Mouse (Mus musculus) embryonic facial prominence, embryonic 14.5 days (tissue): ENCODE results near the gene Ankrd34b. TPM values are rescaled to one million over a fixed set of nuclear protein-coding genes. Genes with fewer than 3 reads are reported as not detected.
A peak's percentile ranks its signal among the peaks of the same experiment; 100 is the strongest.

Experiments used
- ATAC-seq: fragments of 200-750 bp; cut with Nextera tagmentation; 2 replicates; pipeline ENCODE4 v1.8.0; 2017; ENCODE audit warnings: low read depth, moderate number of reproducible peaks, moderate TSS enrichment
- DNase-seq: peaks from one replicate; pipeline ENCODE4 v3.0.0-alpha.2; 2015; ENCODE audit warnings: low spot score
- H3K27ac ChIP-seq: fragments of 300-500 bp; sonication (generic); replicated peaks from 2 replicates; pipeline ENCODE4 v1.5.1; 2014; ENCODE audit warnings: low read depth, mild to moderate bottlenecking, low read length, moderate library complexity
- H3K27me3 ChIP-seq: fragments of 300-500 bp; sonication (generic); replicated peaks from 2 replicates; pipeline ENCODE4 v1.6.1; 2014; ENCODE audit warnings: low read length; ENCODE audit not compliant: control insufficient read depth, insufficient read depth
- H3K36me3 ChIP-seq: fragments of 300-500 bp; sonication (generic); 2 replicates; pipeline ENCODE4 v1.6.1; 2014; ENCODE audit warnings: low read length, mixed read lengths; ENCODE audit not compliant: control insufficient read depth, insufficient read depth
- H3K4me1 ChIP-seq: fragments of 300-500 bp; sonication (generic); 2 replicates; pipeline ENCODE4 v1.6.1; 2014; ENCODE audit warnings: antibody characterized with exemption, low read length; ENCODE audit not compliant: control insufficient read depth, insufficient read depth
- H3K4me2 ChIP-seq: fragments of 300-500 bp; sonication (generic); 2 replicates; pipeline ENCODE4 v1.6.1; 2014; ENCODE audit warnings: low read depth, mild to moderate bottlenecking, low read length, moderate library complexity, mixed read lengths
- H3K4me3 ChIP-seq: fragments of 300-500 bp; sonication (generic); 2 replicates; pipeline ENCODE4 v1.5.1; 2014; ENCODE audit warnings: low read depth, mild to moderate bottlenecking, low read length
- H3K9ac ChIP-seq: fragments of 300-500 bp; sonication (generic); 2 replicates; pipeline ENCODE4 v1.6.1; 2014; ENCODE audit warnings: low read depth, mild to moderate bottlenecking, low read length, moderate library complexity, mixed read lengths
- H3K9me3 ChIP-seq: fragments of 300-500 bp; sonication (generic); 2 replicates; pipeline ENCODE4 v1.6.1; 2016; ENCODE audit warnings: low read length; ENCODE audit not compliant: control insufficient read depth
- WGBS: fragments of 180-500 bp; shearing (Covaris S2); extraction: QIAGEN DNeasy Blood & Tissue Kit; methylation state at CpG from one replicate; pipeline ENCODE4 v1.1.7; 2014; 5-methylcytosine and 5-hydroxymethylcytosine counted together
- polyA plus RNA-seq: library from polyadenylated mRNA; unstranded; fragments of >200 nt; fragmentation: Nextera tagmentation; extraction: Ambion mirVana; gene quantifications from 2 replicates; pipeline ENCODE4 v1.2.1, GENCODE M21; 2014

Ankrd34b gene
- polyA plus RNA-seq, 1 experiment from 2014 or later = 0.14 TPM

DNA sequence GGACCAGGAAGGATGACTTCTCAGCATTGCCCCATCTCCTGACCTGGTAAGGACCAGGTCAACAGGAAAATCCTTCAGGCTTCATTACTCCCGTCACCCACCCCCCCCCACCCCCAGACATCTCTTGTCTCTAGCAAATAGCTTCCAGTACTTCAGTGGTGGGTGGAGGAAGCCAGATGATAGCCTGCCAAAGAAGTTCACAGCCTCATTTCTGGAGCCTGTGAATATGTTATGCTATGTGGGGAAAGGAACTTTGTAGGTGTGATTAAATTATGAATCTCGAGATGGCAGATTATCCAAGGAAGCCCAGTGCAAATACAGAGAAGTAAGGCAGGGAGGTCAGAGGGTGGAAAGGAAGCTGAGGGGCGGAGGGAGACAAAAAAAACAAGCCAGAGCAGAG is 2.0 kb upstream of the Ankrd34b start:
- no peak for ATAC-seq
- 42% methylated on average over 3 of the region's 3 CpGs for WGBS
- no peak overlapping the region for H3K27ac ChIP-seq

DNA sequence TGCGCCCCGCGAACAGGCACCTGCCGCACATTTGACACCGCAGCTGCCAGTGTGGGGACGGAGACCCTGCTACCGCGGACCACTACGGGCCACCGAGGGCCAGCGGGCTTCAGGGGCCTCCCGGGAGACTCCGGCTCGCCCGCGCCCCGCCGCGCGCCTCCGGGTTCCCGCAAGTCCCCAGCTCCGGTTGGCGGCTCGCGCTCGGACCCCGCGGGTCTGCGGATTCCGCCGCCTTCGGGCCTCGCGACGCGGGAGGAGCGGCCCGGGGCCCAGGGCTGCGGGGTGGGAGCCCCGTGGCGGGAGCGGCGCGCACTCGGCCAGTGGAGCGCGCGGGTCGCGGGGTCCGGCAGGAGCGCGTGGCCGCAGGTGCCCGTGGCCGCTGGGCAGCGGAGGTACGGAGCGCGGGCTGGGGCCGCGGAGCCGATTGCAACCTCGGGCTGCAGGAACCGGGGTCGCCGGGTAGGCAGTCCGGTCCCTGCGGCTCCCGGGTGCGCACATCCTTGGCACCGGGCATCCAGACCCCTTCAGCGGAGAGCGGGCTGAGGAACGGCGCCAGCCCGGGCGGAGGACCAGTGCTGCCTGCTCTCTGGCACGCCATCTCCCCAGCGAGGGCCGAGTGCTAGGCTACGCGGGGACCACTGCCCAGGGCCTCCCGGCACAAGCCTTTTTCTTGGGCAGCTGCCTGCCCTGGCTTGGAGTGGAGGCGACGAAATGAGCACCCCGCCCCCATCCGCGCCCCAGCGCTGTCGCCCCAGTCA is 777 bp downstream of the Ankrd34b start:
- Histone ChIP-seq H3K4me3 (peak overlapping the region; percentile 60), H3K4me2 (peak overlapping the region; percentile 99), H3K9me3 (no peaks in the 10 kb centered on the region), H3K4me1 (peaks cover 3% of the 10 kb centered on the region; the same call in 1 of the 2 replicates), H3K9ac (peak overlapping the region; percentile 58), H3K27me3 (peaks cover 68% of the 10 kb centered on the region), H3K36me3 (no peaks in the 10 kb centered on the region), H3K27ac (no peak overlapping the region)
- WGBS = under 1% methylated on average over 21 of the region's 92 CpGs
- ATAC-seq (peak; percentile 59), DNase-seq (peak; percentile 2)

More for the DNA sequence above, 2.0 kb upstream of the Ankrd34b start:
- Histone ChIP-seq H3K4me1 (peaks cover 3% of the 10 kb centered on the region; the same call in 1 of the 2 replicates), H3K9ac (no peak overlapping the region), H3K27me3 (peaks cover 61% of the 10 kb centered on the region), H3K36me3 (no peaks in the 10 kb centered on the region), H3K9me3 (no peaks in the 10 kb centered on the region), H3K4me3 (no peak overlapping the region), H3K4me2 (no peak overlapping the region)
- DNase-seq = no peak

DNA sequence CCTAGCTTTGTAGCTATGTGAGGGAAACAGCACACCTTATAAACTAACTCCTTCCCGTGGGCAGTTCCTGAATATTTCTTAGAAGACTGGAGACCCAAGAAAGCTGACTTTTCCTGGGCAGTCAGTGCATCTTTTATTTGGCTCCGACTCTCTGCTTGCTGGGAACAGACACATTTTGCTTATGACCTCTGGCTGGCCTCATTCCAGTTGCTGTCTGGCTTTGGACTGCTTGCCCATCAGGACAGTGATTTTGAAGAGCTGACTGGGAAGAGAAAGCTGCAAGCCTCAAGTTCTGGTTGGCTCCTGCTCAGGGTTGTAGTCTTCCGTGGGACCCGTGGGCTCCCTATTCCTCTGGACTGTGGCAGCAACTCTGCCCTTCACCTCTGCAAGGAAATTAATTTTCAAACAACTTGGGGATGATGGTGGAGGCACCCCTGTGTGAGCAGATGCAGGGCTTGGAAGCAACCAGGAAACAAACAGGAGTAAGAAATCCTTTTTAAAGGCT is 1.7 kb downstream of the Ankrd34b start:
- Histone ChIP-seq H3K27ac (no peak overlapping the region), H3K4me1 (peaks cover 3% of the 10 kb centered on the region; the same call in 1 of the 2 replicates), H3K4me3 (peak overlapping the region; percentile 60; the same call in 1 of the 2 replicates), H3K4me2 (peak overlapping the region; percentile 99; the same call in 1 of the 2 replicates), H3K27me3 (peaks cover 68% of the 10 kb centered on the region), H3K36me3 (no peaks in the 10 kb centered on the region), H3K9ac (no peak overlapping the region), H3K9me3 (no peaks in the 10 kb centered on the region)
- ATAC-seq (no peak), DNase-seq (no peak)
- WGBS = 50% methylated on average over 4 of the region's 4 CpGs

DNA sequence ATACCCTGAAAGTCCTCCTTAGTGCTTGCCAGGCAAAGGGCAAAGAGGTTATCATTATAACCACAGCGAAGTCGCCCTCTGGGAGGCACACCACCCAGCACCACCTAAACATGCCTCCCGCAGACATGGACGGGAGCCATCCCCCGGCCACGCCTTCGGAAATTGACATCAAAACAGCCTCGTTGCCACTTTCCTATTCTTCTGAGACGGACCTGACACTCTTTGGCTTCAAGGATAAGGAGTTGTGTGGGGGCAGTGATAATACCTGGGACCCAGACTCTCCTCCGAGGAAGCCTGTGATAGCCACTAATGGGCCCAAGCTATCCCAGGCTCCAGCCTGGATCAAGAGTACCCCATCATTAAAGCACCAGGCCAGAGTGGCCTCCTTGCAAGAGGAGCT is 13.0 kb downstream of the Ankrd34b start:
- no peaks in the 10 kb centered on the region for H3K27me3 ChIP-seq
- no peak overlapping the region for H3K4me3 ChIP-seq
- no peaks in the 10 kb centered on the region for H3K4me1 ChIP-seq
- WGBS = 90% methylated on average over 10 of the region's 10 CpGs
- no peak overlapping the region for H3K4me2 ChIP-seq
- ATAC-seq = no peak
- DNase-seq = no peak
- H3K9me3 ChIP-seq = no peaks in the 10 kb centered on the region
- H3K9ac ChIP-seq = no peak overlapping the region
- H3K27ac ChIP-seq = no peak overlapping the region
- H3K36me3 ChIP-seq = no peaks in the 10 kb centered on the region

DNA sequence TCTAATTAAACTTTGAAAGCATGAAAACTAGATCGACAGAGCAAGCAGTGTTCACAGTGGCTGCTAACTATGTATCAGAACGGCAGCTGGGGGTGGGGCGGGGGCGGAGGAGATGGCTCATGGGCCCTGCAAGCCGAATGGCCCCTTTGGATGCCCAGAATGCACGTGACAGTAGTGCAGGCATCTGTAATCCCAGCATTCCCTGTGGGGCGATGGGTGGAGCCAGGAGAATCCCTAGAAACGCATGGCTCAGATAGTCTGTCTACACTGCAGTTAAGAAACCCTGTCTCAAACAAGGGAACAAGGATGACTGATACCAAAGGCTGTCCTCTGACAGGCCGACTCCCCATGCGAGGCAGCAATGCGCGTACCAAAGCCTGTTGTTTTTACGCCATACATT is 14.6 kb downstream of the Ankrd34b start:
- no peaks in the 10 kb centered on the region for H3K27me3 ChIP-seq
- no peak for DNase-seq
- no peak overlapping the region for H3K9ac ChIP-seq
- 70% methylated on average over 13 of the region's 13 CpGs for WGBS
- no peak overlapping the region for H3K27ac ChIP-seq
- H3K36me3 ChIP-seq = no peaks in the 10 kb centered on the region
- no peaks in the 10 kb centered on the region for H3K4me1 ChIP-seq
- ATAC-seq = no peak
- no peak overlapping the region for H3K4me2 ChIP-seq
- H3K4me3 ChIP-seq = no peak overlapping the region
- H3K9me3 ChIP-seq = no peaks in the 10 kb centered on the region

DNA sequence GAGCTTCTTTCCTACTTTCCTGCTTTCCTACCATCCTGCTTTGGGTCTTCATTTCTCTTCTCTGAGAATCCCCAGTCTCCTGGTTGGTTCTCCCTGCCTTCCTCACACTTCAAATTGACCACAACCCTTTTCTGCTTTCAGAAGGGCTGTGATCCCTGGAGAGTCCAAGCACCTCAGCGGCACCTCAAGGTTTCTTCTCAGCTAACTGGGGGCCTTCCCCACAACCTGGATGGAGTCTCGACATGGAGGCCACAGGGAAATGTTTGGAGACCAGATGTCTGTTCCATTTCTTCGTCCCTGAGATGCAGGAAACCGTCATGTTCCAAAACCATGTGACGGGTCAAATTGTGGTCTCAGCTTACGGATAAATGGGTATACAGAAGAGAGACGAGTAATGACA is 21.2 kb downstream of the Ankrd34b start:
- no peak overlapping the region for H3K4me3 ChIP-seq
- no peak overlapping the region for H3K27ac ChIP-seq
- no peak overlapping the region for H3K9ac ChIP-seq
- no peaks in the 10 kb centered on the region for H3K9me3 ChIP-seq
- no peaks in the 10 kb centered on the region for H3K27me3 ChIP-seq
- 82% methylated on average over 7 of the region's 7 CpGs for WGBS
- no peak for DNase-seq
- no peaks in the 10 kb centered on the region for H3K4me1 ChIP-seq
- no peaks in the 10 kb centered on the region for H3K36me3 ChIP-seq
- no peak overlapping the region for H3K4me2 ChIP-seq
- ATAC-seq = no peak

DNA sequence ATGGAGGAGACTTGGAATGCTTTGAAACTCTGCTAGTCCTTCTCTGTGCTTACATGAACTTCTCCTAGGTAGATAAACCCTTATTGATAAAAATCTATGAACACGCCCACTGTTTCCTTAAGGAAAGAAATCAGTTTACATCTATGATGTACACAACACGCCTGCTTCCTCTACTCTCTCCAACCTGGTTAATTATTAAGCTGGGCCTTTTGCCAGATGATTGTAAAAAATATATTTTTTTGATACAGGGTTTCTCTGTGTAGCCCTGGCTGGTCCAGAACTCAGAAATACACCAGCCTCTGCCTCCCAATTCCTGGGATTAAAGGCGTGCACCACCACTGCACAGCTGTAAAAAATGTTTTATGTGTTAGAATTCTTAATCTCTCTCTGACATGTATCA is 39.0 kb downstream of the Ankrd34b start:
- no peak overlapping the region for H3K4me3 ChIP-seq
- no peaks in the 10 kb centered on the region for H3K4me1 ChIP-seq
- WGBS = 88% methylated on average over 3 of the region's 3 CpGs
- no peak overlapping the region for H3K9ac ChIP-seq
- no peak overlapping the region for H3K27ac ChIP-seq
- ATAC-seq (no peak), DNase-seq (no peak)
- peaks cover 5% of the 10 kb centered on the region; the same call in 1 of the 2 replicates for H3K36me3 ChIP-seq
- H3K9me3 ChIP-seq = no peaks in the 10 kb centered on the region
- H3K27me3 ChIP-seq = no peaks in the 10 kb centered on the region
- no peak overlapping the region for H3K4me2 ChIP-seq

DNA sequence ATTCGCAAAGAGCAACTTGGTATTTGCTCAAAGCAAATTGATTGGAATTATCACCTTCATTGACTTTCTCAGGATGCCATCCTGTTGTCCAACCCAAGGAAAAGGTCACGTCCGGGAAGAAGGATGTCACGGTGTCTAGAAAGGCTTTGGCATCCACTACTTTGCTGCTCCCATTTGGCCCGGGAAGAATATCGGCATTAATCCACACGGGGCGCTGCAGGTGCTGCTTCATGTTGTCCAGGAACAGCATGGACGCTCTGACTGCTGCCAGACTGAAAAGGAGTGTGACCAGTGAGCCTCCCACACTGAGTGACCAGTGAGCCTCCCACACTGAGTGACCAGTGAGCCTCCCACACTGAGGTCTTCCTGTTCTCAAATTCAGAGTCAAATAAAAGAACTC is 42.2 kb downstream of the Ankrd34b start:
- no peak for ATAC-seq
- Histone ChIP-seq H3K27me3 (no peaks in the 10 kb centered on the region), H3K36me3 (peaks cover 5% of the 10 kb centered on the region; the same call in 1 of the 2 replicates), H3K9me3 (no peaks in the 10 kb centered on the region), H3K4me2 (no peak overlapping the region), H3K4me1 (no peaks in the 10 kb centered on the region), H3K27ac (no peak overlapping the region), H3K9ac (no peak overlapping the region), H3K4me3 (no peak overlapping the region)
- 72% methylated on average over 9 of the region's 9 CpGs for WGBS
- no peak for DNase-seq

DNA sequence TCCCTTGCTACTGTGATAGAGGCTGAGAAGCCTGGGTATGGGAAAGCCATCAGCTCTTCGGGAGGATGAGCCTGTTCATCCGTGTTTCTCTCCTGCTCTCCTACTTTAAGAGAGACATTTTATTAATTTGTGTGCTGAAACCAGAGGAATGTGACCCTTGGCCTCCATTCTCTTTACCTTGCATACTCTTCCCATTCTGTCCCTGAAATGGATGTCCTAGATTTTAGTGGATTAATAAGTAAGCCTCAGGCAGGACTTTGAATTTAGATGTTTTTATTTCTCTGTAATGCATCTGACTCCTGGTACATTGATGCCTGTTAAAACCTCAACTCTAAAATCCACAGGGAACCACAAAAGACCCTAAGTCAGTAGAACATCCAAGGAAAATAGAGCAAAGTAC is 43.7 kb downstream of the Ankrd34b start:
- DNase-seq (no peak), ATAC-seq (no peak)
- H3K27ac ChIP-seq = no peak overlapping the region
- H3K4me2 ChIP-seq = no peak overlapping the region
- no peaks in the 10 kb centered on the region for H3K4me1 ChIP-seq
- H3K27me3 ChIP-seq = no peaks in the 10 kb centered on the region
- H3K9ac ChIP-seq = no peak overlapping the region
- peaks cover 5% of the 10 kb centered on the region; the same call in 1 of the 2 replicates for H3K36me3 ChIP-seq
- H3K9me3 ChIP-seq = no peaks in the 10 kb centered on the region
- 65% methylated on average over 2 of the region's 2 CpGs for WGBS
- no peak overlapping the region for H3K4me3 ChIP-seq
